Mouse (Mus musculus) liver, embryonic 11.5 days (tissue): ENCODE measurements around the gene Lrrc72. TPM values are rescaled to one million over a fixed set of nuclear protein-coding genes. Genes with fewer than 3 reads are reported as not detected.
A peak's percentile ranks its signal among the peaks of the same experiment; 100 is the strongest.
"Not testable (repeated sequence)": the region's sequence is repeated elsewhere in the genome, so short reads cannot be mapped to it uniquely, and the experiment has no call there.

Experiments
- ATAC-seq: fragments of 200-750 bp; cut with Nextera tagmentation; replicated peaks from 2 replicates; pipeline ENCODE4 v1.8.0; 2017; ENCODE audit warnings: moderate number of reproducible peaks, mild to moderate bottlenecking, moderate TSS enrichment, moderate library complexity; ENCODE audit not compliant: low FRiP score
- DNase-seq: peaks from one replicate; pipeline ENCODE4 v3.0.0-alpha.2; 2017; ENCODE audit warnings: low spot score
- H3K27ac ChIP-seq: fragments of 300-500 bp; sonication (generic); 2 replicates; pipeline ENCODE4 v1.5.1; 2014; ENCODE audit warnings: mild to moderate bottlenecking, low read depth, low read length, control low read depth
- H3K27me3 ChIP-seq: fragments of 300-500 bp; sonication (generic); replicated peaks from 2 replicates; pipeline ENCODE4 v1.6.1; 2014; ENCODE audit warnings: low read length, mixed read lengths; ENCODE audit not compliant: control insufficient read depth, insufficient read depth
- H3K36me3 ChIP-seq: fragments of 300-500 bp; sonication (generic); 2 replicates; pipeline ENCODE4 v1.6.1; 2014; ENCODE audit warnings: mild to moderate bottlenecking, low read length, moderate library complexity, mixed read lengths; ENCODE audit not compliant: control insufficient read depth, insufficient read depth
- H3K4me1 ChIP-seq: fragments of 300-500 bp; sonication (generic); replicated peaks from 2 replicates; pipeline ENCODE4 v1.6.1; 2014; ENCODE audit warnings: low read length, mixed read lengths; ENCODE audit not compliant: control insufficient read depth, insufficient read depth
- H3K4me2 ChIP-seq: fragments of 300-500 bp; sonication (generic); 2 replicates; pipeline ENCODE4 v1.6.1; 2014; ENCODE audit warnings: mild to moderate bottlenecking, control low read depth, moderate library complexity
- H3K4me3 ChIP-seq: fragments of 300-500 bp; sonication (generic); 2 replicates; pipeline ENCODE4 v1.5.1; 2014; ENCODE audit warnings: low read depth, low read length, control low read depth
- H3K9ac ChIP-seq: fragments of 300-500 bp; sonication (generic); 2 replicates; pipeline ENCODE4 v1.6.1; 2014; ENCODE audit warnings: low read depth, low read length, control low read depth
- H3K9me3 ChIP-seq: fragments of 300-500 bp; sonication (generic); 2 replicates; pipeline ENCODE4 v1.6.1; 2016; ENCODE audit warnings: low read length, inconsistent platforms, mixed read lengths; ENCODE audit not compliant: control insufficient read depth
- WGBS: fragments of 180-500 bp; shearing (Covaris S2); extraction: QIAGEN DNeasy Blood & Tissue Kit; methylation state at CpG from one replicate; pipeline ENCODE4 v1.1.7; 2014; 5-methylcytosine and 5-hydroxymethylcytosine counted together
- polyA plus RNA-seq: library from polyadenylated mRNA; unstranded; fragments of >200 nt; fragmentation: Nextera tagmentation; extraction: Ambion mirVana; gene quantifications from 2 replicates; pipeline ENCODE4 v1.2.1, GENCODE M21; 2014

The Lrrc72 gene
- polyA plus RNA-seq, 1 experiment from 2014 or later, result not detected

DNA sequence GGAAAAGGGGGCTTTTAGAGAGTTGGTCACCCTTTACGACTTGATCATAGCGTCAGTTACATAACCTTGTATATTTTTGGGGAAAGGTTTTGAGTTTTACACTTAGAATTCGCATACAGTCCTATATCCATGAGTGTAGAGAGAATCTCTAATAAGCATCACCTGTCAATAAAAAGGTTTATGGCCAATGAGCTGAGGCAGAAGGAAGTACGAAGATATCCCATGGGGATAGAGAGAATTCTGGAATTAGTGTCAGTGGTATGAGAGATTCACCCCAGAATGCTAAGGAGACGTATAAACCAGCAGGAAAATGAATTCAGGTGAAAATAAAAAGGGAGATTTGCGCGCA, 45.4 kb downstream of the Lrrc72 start:
- no peak overlapping the region for H3K9ac ChIP-seq
- WGBS, result 83% methylated on average over 7 of the region's 7 CpGs
- no peaks in the 10 kb centered on the region for H3K4me1 ChIP-seq
- no peaks in the 10 kb centered on the region for H3K27me3 ChIP-seq
- no peaks in the 10 kb centered on the region for H3K36me3 ChIP-seq
- H3K4me3 ChIP-seq, result no peak overlapping the region
- ATAC-seq (no peak), DNase-seq (no peak)
- no peak overlapping the region for H3K4me2 ChIP-seq
- no peaks in the 10 kb centered on the region for H3K9me3 ChIP-seq
- H3K27ac ChIP-seq, result no peak overlapping the region

DNA sequence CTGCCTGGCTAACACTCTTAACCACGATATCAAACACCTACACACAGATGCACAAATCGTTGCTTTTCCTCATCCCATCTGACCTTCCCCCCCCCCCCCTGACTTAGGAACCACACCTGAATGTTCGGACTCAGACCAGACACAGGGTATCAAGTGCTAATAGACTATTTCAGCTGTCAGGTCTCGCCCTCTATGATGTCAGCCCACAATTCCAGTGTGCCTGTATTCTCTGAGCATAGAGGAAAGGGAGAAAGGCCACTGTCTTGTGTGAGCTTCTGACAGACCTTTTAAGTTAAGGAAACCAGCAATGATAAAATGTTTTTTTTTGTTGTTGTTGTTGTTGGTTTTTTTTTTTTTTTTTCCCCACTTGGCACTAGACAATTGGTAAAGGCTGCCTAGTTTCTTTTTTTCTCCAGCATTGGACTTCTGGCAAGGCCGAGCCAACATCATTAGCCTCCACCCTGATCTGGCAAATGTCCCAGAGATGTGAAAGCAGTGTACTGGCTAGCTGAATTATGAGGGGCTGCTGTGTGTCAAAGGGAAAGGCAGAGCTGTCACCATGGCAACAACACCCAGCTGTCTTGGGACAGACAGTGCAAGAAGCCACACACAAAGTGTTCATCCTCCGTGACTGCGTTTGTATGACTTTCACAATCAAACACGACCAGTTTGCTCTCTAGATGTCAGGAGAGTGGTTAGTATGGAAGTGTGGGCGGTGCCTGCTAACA, 46.0 kb downstream of the Lrrc72 start:
- Histone ChIP-seq H3K4me2 (no peak overlapping the region), H3K27ac (no peak overlapping the region), H3K9me3 (no peaks in the 10 kb centered on the region), H3K4me3 (no peak overlapping the region), H3K36me3 (no peaks in the 10 kb centered on the region), H3K4me1 (no peaks in the 10 kb centered on the region), H3K9ac (no peak overlapping the region), H3K27me3 (no peaks in the 10 kb centered on the region)
- no peak for ATAC-seq
- WGBS, result 68% methylated on average over 9 of the region's 9 CpGs
- no peak for DNase-seq

DNA sequence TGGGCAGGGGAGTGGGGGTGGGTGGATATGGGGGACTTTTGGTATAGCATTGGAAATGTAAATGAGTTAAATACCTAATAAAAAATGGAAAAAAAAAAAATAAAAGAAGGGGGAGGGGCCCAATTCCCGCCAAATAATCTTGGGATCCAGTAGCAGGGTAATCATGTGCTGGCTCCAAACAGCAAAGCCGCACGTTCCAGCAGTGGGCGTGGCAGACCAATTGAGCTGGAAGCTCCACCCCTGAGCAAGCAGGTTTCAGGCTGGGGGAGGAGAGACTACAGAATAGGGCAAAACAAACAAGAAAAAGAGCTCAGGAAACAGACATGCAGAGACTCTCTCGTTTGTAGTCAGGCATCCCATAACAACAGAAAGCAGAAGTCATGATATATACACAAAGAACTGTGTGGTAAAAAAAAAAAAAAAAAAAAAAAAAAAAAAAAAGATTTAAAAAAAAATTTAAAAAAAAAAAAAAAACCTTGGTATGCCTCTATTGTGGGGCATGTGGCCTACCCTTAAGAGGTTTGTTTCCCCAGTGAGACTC, 47.5 kb downstream of the Lrrc72 start:
- not testable (repeated sequence) for H3K27ac ChIP-seq, H3K4me1 ChIP-seq, H3K36me3 ChIP-seq, H3K9me3 ChIP-seq, H3K4me3 ChIP-seq, H3K27me3 ChIP-seq, H3K9ac ChIP-seq, H3K4me2 ChIP-seq, ATAC-seq, DNase-seq
- 49% methylated on average over 5 of the region's 5 CpGs for WGBS

DNA sequence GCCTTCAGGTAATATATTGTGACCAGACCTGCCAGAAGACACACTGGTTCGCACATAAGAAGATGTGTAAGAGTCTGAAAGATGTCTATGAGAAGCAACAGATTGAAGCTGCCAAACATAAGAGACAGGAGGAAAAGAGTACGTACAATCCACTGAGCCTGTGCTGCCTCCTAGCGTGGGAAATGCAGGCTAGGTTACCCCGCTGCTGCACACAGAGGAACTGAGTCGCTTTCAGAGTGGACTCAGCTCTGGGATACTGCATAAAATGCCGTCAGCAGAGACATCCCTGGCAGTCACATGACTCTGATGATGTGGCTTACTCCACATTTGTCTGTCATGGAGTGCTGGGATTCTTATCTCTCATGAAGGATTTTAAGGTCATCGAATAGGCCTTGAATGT, 58.2 kb downstream of the Lrrc72 start:
- H3K4me2 ChIP-seq, result no peak overlapping the region
- WGBS, result 90% methylated on average over 7 of the region's 7 CpGs
- H3K27me3 ChIP-seq, result no peaks in the 10 kb centered on the region
- no peak overlapping the region for H3K4me3 ChIP-seq
- peaks cover 25% of the 10 kb centered on the region for H3K36me3 ChIP-seq
- H3K4me1 ChIP-seq, result no peaks in the 10 kb centered on the region
- no peak overlapping the region for H3K27ac ChIP-seq
- DNase-seq, result no peak
- no peak for ATAC-seq
- peaks cover 5% of the 10 kb centered on the region; the same call in 1 of the 2 replicates for H3K9me3 ChIP-seq
- no peak overlapping the region for H3K9ac ChIP-seq

DNA sequence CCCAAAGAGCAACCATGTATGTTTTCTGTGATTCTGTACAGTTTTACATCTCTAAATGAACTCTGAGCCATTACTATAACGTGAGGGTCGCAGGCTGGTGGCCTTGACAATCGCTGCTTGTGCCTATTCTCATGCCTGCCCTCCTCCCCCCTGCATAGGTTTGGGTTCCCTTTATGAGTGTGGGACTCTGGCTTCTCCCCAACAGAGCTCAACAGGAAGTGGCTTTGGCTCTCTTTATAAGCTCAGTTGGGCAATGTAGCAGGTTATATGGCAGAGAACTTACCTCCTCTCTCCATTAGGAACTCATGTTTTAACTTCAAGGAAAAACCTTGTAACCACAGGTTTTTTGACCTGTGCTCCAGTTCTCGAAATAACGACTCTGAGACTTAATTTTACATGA, 62.9 kb downstream of the Lrrc72 start:
- H3K4me1 ChIP-seq, result no peaks in the 10 kb centered on the region
- H3K36me3 ChIP-seq, result peaks cover 18% of the 10 kb centered on the region
- DNase-seq (no peak), ATAC-seq (no peak)
- 85% methylated on average over 5 of the region's 5 CpGs for WGBS
- no peak overlapping the region for H3K4me3 ChIP-seq
- H3K27me3 ChIP-seq, result no peaks in the 10 kb centered on the region
- no peak overlapping the region for H3K27ac ChIP-seq
- H3K9me3 ChIP-seq, result no peaks in the 10 kb centered on the region
- no peak overlapping the region for H3K4me2 ChIP-seq
- H3K9ac ChIP-seq, result no peak overlapping the region

DNA sequence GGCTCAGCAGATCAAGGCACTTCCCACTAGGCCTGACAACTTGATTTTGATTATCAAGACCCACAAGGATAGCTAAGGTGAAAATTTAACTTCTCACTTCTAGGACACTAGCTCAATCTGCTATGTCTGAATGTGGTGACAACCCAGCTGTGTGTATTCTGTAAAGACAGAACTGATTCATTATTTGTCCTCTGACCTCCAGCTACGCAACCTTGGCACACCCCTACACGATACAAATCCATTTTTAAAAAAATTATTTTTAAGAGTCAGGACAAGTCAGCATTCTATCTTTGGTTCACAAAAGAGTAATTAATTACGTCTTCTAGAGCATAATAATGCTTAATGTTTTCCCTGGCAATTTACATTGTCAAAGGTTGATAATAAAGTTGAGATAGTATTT, 63.6 kb downstream of the Lrrc72 start:
- H3K27ac ChIP-seq, result no peak overlapping the region
- DNase-seq (no peak), ATAC-seq (no peak)
- no peaks in the 10 kb centered on the region for H3K27me3 ChIP-seq
- H3K9me3 ChIP-seq, result no peaks in the 10 kb centered on the region
- no peak overlapping the region for H3K4me2 ChIP-seq
- no peak overlapping the region for H3K9ac ChIP-seq
- 95% methylated on average over 3 of the region's 3 CpGs for WGBS
- H3K4me3 ChIP-seq, result no peak overlapping the region
- H3K36me3 ChIP-seq, result peaks cover 13% of the 10 kb centered on the region
- H3K4me1 ChIP-seq, result no peaks in the 10 kb centered on the region

DNA sequence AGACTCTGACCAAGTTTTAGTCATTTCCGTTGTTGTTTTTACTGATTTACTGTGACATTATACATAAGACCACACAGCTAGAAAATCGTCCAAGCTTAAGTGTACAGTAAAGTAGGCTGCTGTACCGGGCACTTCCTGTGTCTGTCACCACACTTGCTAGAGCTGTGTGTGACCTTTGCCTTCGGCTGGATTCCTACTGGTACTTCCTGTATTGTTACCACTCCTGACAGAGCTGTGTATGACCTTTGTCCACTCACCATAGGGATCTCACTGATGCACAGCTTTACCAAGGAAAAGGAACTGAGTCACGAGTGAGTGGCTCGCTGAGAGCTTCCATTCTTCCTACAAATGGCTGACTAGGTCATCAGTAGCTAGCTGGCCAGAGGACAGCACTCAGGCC, 66.1 kb downstream of the Lrrc72 start:
- Histone ChIP-seq H3K9ac (no peak overlapping the region), H3K4me1 (no peaks in the 10 kb centered on the region), H3K4me2 (no peak overlapping the region), H3K36me3 (peaks cover 13% of the 10 kb centered on the region), H3K27me3 (no peaks in the 10 kb centered on the region), H3K4me3 (no peak overlapping the region), H3K27ac (no peak overlapping the region), H3K9me3 (no peaks in the 10 kb centered on the region)
- 72% methylated on average over 6 of the region's 6 CpGs for WGBS
- ATAC-seq (0 out of 2 replicates have a peak, but pooled peaks have one; percentile 39), DNase-seq (no peak)

DNA sequence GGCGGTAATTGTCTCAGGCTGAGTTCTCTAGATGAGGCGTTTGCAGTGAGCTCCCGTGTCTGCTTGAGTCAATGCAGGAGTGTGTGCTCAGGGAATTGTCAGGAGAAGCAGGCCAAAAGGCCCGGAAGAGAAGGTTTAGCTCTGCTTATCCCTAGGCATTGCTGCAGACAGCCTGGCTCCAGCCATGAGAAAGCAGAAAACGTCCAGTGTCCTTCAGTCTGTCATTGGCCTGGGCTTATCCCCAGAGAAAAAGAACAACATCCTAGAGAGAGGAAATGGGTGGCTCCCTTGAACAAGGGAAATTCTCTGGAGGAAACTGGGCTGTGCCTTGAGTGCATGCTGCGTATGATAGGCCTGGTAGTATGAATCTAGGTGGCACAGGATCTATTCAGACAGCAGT, 70.6 kb downstream of the Lrrc72 start:
- H3K4me3 ChIP-seq, result no peak overlapping the region
- no peaks in the 10 kb centered on the region for H3K4me1 ChIP-seq
- H3K36me3 ChIP-seq, result peaks cover 6% of the 10 kb centered on the region
- no peaks in the 10 kb centered on the region for H3K27me3 ChIP-seq
- H3K9me3 ChIP-seq, result no peaks in the 10 kb centered on the region
- DNase-seq (no peak), ATAC-seq (peak; percentile 62)
- H3K9ac ChIP-seq, result no peak overlapping the region
- H3K4me2 ChIP-seq, result no peak overlapping the region
- 77% methylated on average over 6 of the region's 6 CpGs for WGBS
- no peak overlapping the region for H3K27ac ChIP-seq

DNA sequence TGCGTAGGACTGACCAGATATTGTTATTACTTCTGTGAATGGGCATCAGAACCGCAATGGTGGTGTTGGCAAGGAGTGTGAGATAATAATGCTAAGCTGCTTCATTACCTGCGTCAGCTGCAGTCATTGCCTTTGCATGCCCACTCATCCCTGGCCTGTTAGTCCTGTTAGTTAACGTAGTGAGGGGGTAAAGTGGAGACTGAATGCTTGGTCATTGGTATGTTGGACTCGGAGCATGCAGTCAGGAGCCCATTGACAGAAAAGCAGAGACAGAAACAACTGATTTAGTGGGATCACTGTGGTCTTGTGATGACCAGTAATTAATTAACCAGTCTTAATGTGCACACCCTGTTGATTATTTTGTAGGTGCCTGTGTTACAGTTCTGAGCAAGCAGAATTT, 76.0 kb downstream of the Lrrc72 start:
- Histone ChIP-seq H3K36me3 (peaks cover 5% of the 10 kb centered on the region; the same call in 1 of the 2 replicates), H3K4me2 (no peak overlapping the region), H3K27ac (no peak overlapping the region), H3K27me3 (no peaks in the 10 kb centered on the region), H3K9ac (no peak overlapping the region), H3K4me1 (no peaks in the 10 kb centered on the region), H3K9me3 (no peaks in the 10 kb centered on the region), H3K4me3 (no peak overlapping the region)
- DNase-seq (no peak), ATAC-seq (no peak)
- 91% methylated on average over 5 of the region's 5 CpGs for WGBS
